8 mouse cellular contexts compared by ENCODE assay signal in genomic region chr4:108579743-108580411, GRCm38 (mm10). TPM values are rescaled to one million over a fixed set of nuclear protein-coding genes. Genes with fewer than 3 reads are reported as not detected.
DNase-seq lines count a peak whose midpoint lies in the region; ATAC-seq and TF ChIP-seq lines count a peak whose summit lies in the region.

No protein-coding gene starts in this region.

- TF ChIP-seq CTCF in testis, adult 2 months (IDR thresholded peaks at IDR 0.05; ENCODE audit: control insufficient read depth, insufficient read depth, insufficient replicate concordance, low read depth, low read length), result no peak

- peak overlapping the region; percentile 80 for H3K4me2 ChIP-seq in limb, embryonic 13.5 days (replicated peaks)
- H3K4me2 ChIP-seq in stomach, embryonic 16.5 days (ENCODE audit: low read depth, low read length), result peak overlapping the region; percentile 61

- peak overlapping the region; percentile 98 for H3K4me3 ChIP-seq in testis, adult 2 months (ENCODE audit: control insufficient read depth, low read depth, low read length)
- H3K4me3 ChIP-seq in limb, embryonic 13.5 days, result peak overlapping the region; percentile 80
- H3K4me3 ChIP-seq in stomach, embryonic 16.5 days (replicated peaks; ENCODE audit: low read length), result peak overlapping the region; percentile 60

- H3K36me3 ChIP-seq in testis, adult 2 months (ENCODE audit: control insufficient read depth, insufficient read depth, low read length), result no peaks in the 10 kb centered on the region; the same call in 1 of the 2 replicates
- peaks cover 9% of the 10 kb centered on the region for H3K36me3 ChIP-seq in limb, embryonic 13.5 days
- H3K36me3 ChIP-seq in stomach, embryonic 16.5 days (ENCODE audit: control insufficient read depth, insufficient read depth, low read length), result peaks cover 10% of the 10 kb centered on the region; the same call in 1 of the 2 replicates

- no peaks in the 10 kb centered on the region for H3K9me3 ChIP-seq in limb, embryonic 13.5 days
- no peaks in the 10 kb centered on the region for H3K9me3 ChIP-seq in stomach, embryonic 16.5 days (replicated peaks; ENCODE audit: control insufficient read depth, low read length)

- H3K27me3 ChIP-seq in testis, adult 2 months (ENCODE audit: control insufficient read depth, insufficient read depth, low read length), result no peaks in the 10 kb centered on the region
- H3K27me3 ChIP-seq in limb, embryonic 13.5 days, result no peaks in the 10 kb centered on the region
- no peaks in the 10 kb centered on the region for H3K27me3 ChIP-seq in stomach, embryonic 16.5 days (ENCODE audit: control insufficient read depth, insufficient read depth, low read length)

- DNase-seq in cerebellum, adult 11 months, result peak; percentile 8
- DNase-seq in cerebellum, postnatal 14 days, result no peak
- no peak for DNase-seq in testis, postnatal 14 days (ENCODE audit: low spot score)
- no peak for DNase-seq in urinary bladder, postnatal 14 days (ENCODE audit: low spot score)
- no peak for DNase-seq in left cerebral cortex, adult 11 months (ENCODE audit: low spot score)

- TF ChIP-seq POLR2A in testis, adult 2 months (IDR thresholded peaks at IDR 0.05; ENCODE audit: control insufficient read depth, low read depth, low read length), result no peak

- H3K4me1 ChIP-seq in testis, adult 2 months (ENCODE audit: control insufficient read depth, insufficient read depth, low read length), result peaks cover 2% of the 10 kb centered on the region; the same call in 1 of the 2 replicates
- peaks cover 28% of the 10 kb centered on the region for H3K4me1 ChIP-seq in limb, embryonic 13.5 days
- H3K4me1 ChIP-seq in stomach, embryonic 16.5 days (ENCODE audit: control insufficient read depth, insufficient read depth, low read length), result peaks cover 11% of the 10 kb centered on the region

- peak overlapping the region; percentile 58 for H3K27ac ChIP-seq in testis, adult 2 months (ENCODE audit: control insufficient read depth, insufficient read depth, low read depth, low read length)
- peak overlapping the region; percentile 74 for H3K27ac ChIP-seq in limb, embryonic 13.5 days
- 0 out of 2 replicates have a peak overlapping the region, but pooled peaks have one; percentile 29 for H3K27ac ChIP-seq in stomach, embryonic 16.5 days (ENCODE audit: low read length)

- WGBS in limb, embryonic 13.5 days, result under 1% methylated on average over 16 of the region's 16 CpGs
- WGBS in stomach, embryonic 16.5 days, result under 1% methylated on average over 16 of the region's 16 CpGs

- peak overlapping the region; percentile 80 for H3K9ac ChIP-seq in limb, embryonic 13.5 days
- peak overlapping the region; percentile 59 for H3K9ac ChIP-seq in stomach, embryonic 16.5 days (ENCODE audit: low read length)

- no peak for ATAC-seq in limb, embryonic 13.5 days (ENCODE audit: low FRiP score, low read depth)
- no peak for ATAC-seq in stomach, embryonic 16.5 days (ENCODE audit: insufficient read depth, low FRiP score)

RNA-seq across cellular contexts. Expression of gene Orc1, which starts 0.7 kb away (rescaled TPM):
- polyA plus RNA-seq in testis, adult 2 months (2012; rRNA removed), result 3.4 and 4.1 TPM in 2 replicates
- polyA plus RNA-seq in limb, embryonic 13.5 days (2015; fragmentation: Nextera tagmentation; extraction: Ambion mirVana), result 11.7 and 12.2 TPM in 2 replicates
- 8.5 and 8.8 TPM in 2 replicates for polyA plus RNA-seq in stomach, embryonic 16.5 days (2015; fragmentation: Nextera tagmentation; extraction: Ambion mirVana)

RNA-seq across cellular contexts. Expression of gene Prpf38a, which starts 0.7 kb away (rescaled TPM):
- polyA plus RNA-seq in testis, adult 2 months (2012; rRNA removed), result 11.7 and 14.1 TPM in 2 replicates
- polyA plus RNA-seq in limb, embryonic 13.5 days (2015; fragmentation: Nextera tagmentation; extraction: Ambion mirVana), result 100 and 101 TPM in 2 replicates
- 69.2 and 74.2 TPM in 2 replicates for polyA plus RNA-seq in stomach, embryonic 16.5 days (2015; fragmentation: Nextera tagmentation; extraction: Ambion mirVana)

RNA-seq across cellular contexts. Expression of gene Cc2d1b, which starts 39.9 kb away (rescaled TPM):
- polyA plus RNA-seq in testis, adult 2 months (2012; rRNA removed), result 33.9 and 37.8 TPM in 2 replicates
- polyA plus RNA-seq in limb, embryonic 13.5 days (2015; fragmentation: Nextera tagmentation; extraction: Ambion mirVana), result 30.0 and 33.0 TPM in 2 replicates
- 30.1 and 34.1 TPM in 2 replicates for polyA plus RNA-seq in stomach, embryonic 16.5 days (2015; fragmentation: Nextera tagmentation; extraction: Ambion mirVana)
